Comparison of ENCODE assay signal across 8 mouse cellular contexts in genomic region chr8:89272381-89272815, GRCm38 (mm10).
A peak's percentile ranks its signal among the peaks of the same experiment; 100 is the strongest.
DNase-seq lines count a peak whose midpoint lies in the region; ATAC-seq and TF ChIP-seq lines count a peak whose summit lies in the region.

No protein-coding gene starts in this region.

- no peak for TF ChIP-seq POLR2A in kidney, adult 2 months (IDR thresholded peaks at IDR 0.05; ENCODE audit: low read depth, low read length)

- intact Hi-C loops in heart, postnatal 10 days (cut with DNase I): no loop called here

- H3K27me3 ChIP-seq in kidney, adult 2 months (replicated peaks; ENCODE audit: control insufficient read depth, insufficient read depth, low read length): no peaks in the 10 kb centered on the region
- no peaks in the 10 kb centered on the region for H3K27me3 ChIP-seq in stomach, postnatal 0 days (ENCODE audit: control insufficient read depth, insufficient read depth, low read length)

- peak; percentile 30 for DNase-seq in kidney, adult 2 months
- DNase-seq in kidney, adult 11 months: no peak
- peak; percentile 65 for DNase-seq in embryo, embryonic 9.5 days (ENCODE audit: extremely low spot score)
- DNase-seq in heart, postnatal 10 days: peak; percentile 8 to 24
- peak; percentile 6 to 14 for DNase-seq in layer of hippocampus, postnatal 36 days
- peak; percentile 13 for DNase-seq in lung, postnatal 14 days
- peak; percentile 38 for DNase-seq in stomach, postnatal 0 days (ENCODE audit: low spot score)
- no peak for DNase-seq in MN1 (ENCODE audit: low spot score)

- no peak for TF ChIP-seq EP300 in stomach, postnatal 0 days (optimal IDR thresholded peaks at IDR 0.05)

- H3K4me3 ChIP-seq in kidney, adult 2 months (ENCODE audit: insufficient read depth, low read depth, low read length): peak overlapping the region; percentile 48
- H3K4me3 ChIP-seq in stomach, postnatal 0 days (ENCODE audit: low read depth, low read length): peak overlapping the region; percentile 33

- no peak for ATAC-seq in stomach, postnatal 0 days (ENCODE audit: low FRiP score, low TSS enrichment)

- peak overlapping the region; percentile 62 for H3K4me2 ChIP-seq in stomach, postnatal 0 days (replicated peaks; ENCODE audit: low read depth)

- WGBS in kidney, adult 2 months: 4% methylated on average over 28 of the region's 28 CpGs
- 3% methylated on average over 28 of the region's 28 CpGs for WGBS in stomach, postnatal 0 days

- no peak for TF ChIP-seq CTCF in kidney, adult 2 months (conservative IDR thresholded peaks at IDR 0.05; ENCODE audit: insufficient read depth, insufficient read length, low read depth, low read length)
- no peak for TF ChIP-seq CTCF in stomach, postnatal 0 days (IDR thresholded peaks at IDR 0.05; ENCODE audit: low read depth)

- no peaks in the 10 kb centered on the region for H3K36me3 ChIP-seq in kidney, adult 2 months (ENCODE audit: control insufficient read depth, insufficient read depth, low read length)
- no peaks in the 10 kb centered on the region for H3K36me3 ChIP-seq in stomach, postnatal 0 days (ENCODE audit: control insufficient read depth, insufficient read depth, low read length)

- no peak overlapping the region for H3K27ac ChIP-seq in kidney, adult 2 months (ENCODE audit: insufficient read depth, low read depth, low read length)
- H3K27ac ChIP-seq in stomach, postnatal 0 days (replicated peaks): no peak overlapping the region

- H3K9me3 ChIP-seq in stomach, postnatal 0 days (ENCODE audit: control insufficient read depth, low read length): no peaks in the 10 kb centered on the region

- H3K9ac ChIP-seq in stomach, postnatal 0 days (ENCODE audit: low read length): peak overlapping the region; percentile 31; the same call in 1 of the 2 replicates

- no peaks in the 10 kb centered on the region for H3K4me1 ChIP-seq in kidney, adult 2 months (ENCODE audit: control insufficient read depth, insufficient read depth, low read length)
- no peaks in the 10 kb centered on the region for H3K4me1 ChIP-seq in stomach, postnatal 0 days (replicated peaks; ENCODE audit: control insufficient read depth, insufficient read depth)

Comparison
In these comparisons a context has a peak if more than half of its experiments do, and no peak if none do; other contexts are left out.
1. DNase-seq: peak in kidney, adult 2 months (single experiment), embryo, embryonic 9.5 days (single experiment), heart, postnatal 10 days (2 of 2), layer of hippocampus, postnatal 36 days (2 of 2), lung, postnatal 14 days (single experiment) and stomach, postnatal 0 days (single experiment); none in kidney, adult 11 months (single experiment) and MN1 (single experiment).